Mouse (Mus musculus): ENCODE results near the gene Fbxo27. TPM values are rescaled to one million over a fixed set of nuclear protein-coding genes. Genes with fewer than 3 reads are reported as not detected.

The Fbxo27 gene
- total RNA-seq, 2 experiments from 2014 or later: 16.2 to 19.8 TPM

GRCm38 (mm10) chr7:28741709-28742438 lies 49.2 kb downstream of the Fbxo27 start, which contains the start of the genes Mrps12 and Sars2:
Gene Mrps12 (minus strand): TSS chr7:28741820.
Gene Sars2 (plus strand): TSS chr7:28741992.
- DNase-seq (ENCODE audit: low spot score in 2 of 2): peak; percentile 96 to 97

Other genes with a start within 250 kb of the Fbxo27 start
- 10 to 100 TPM; 91.8 to 96.1 TPM for gene Lrfn1, start 240.9 kb upstream of the Fbxo27 start, total RNA-seq (2021)
- gene Ifnl2, start 182.4 kb upstream of the Fbxo27 start, total RNA-seq (2021): not detected
- not detected for gene Ifnl3, start 170.0 kb upstream of the Fbxo27 start, total RNA-seq (2021)
- gene Sycn, start 152.0 kb upstream of the Fbxo27 start, total RNA-seq (2021): not detected
- under 1 TPM; 0.42 to 0.46 TPM for gene Nccrp1, start 145.6 kb upstream of the Fbxo27 start, total RNA-seq (2021)
- gene Samd4b, start 94.7 kb upstream of the Fbxo27 start, total RNA-seq (2021): 10 to 100 TPM; 58.4 to 61.9 TPM
- 10 to 100 TPM; 11.7 to 13.0 TPM for gene Pak4, start 94.7 kb upstream of the Fbxo27 start, total RNA-seq (2021)
- 1 to 10 TPM; 1.5 to 2.1 TPM for gene Acp7, start 61.5 kb upstream of the Fbxo27 start, total RNA-seq (2021)
- 1 to 10 TPM; 2.0 to 2.2 TPM for gene Fbxo17, start 24.0 kb downstream of the Fbxo27 start, total RNA-seq (2021)
- gene Mrps12, start 49.0 kb downstream of the Fbxo27 start, total RNA-seq (2021): 10 to 100 TPM; 45.7 to 52.1 TPM
- gene Sars2, start 49.1 kb downstream of the Fbxo27 start, total RNA-seq (2021): 10 to 100 TPM; 14.1 to 17.2 TPM
- under 1 TPM; 0.46 to 0.54 TPM for gene Ccer2, start 63.3 kb downstream of the Fbxo27 start, total RNA-seq (2021)
- 100 to 1,000 TPM; 150 to 167 TPM for gene Sirt2, start 73.9 kb downstream of the Fbxo27 start, total RNA-seq (2021)
- 10 to 100 TPM; 32.2 to 35.8 TPM for gene Nfkbib, start 74.7 kb downstream of the Fbxo27 start, total RNA-seq (2021)
- gene Rinl, start 96.1 kb downstream of the Fbxo27 start, total RNA-seq (2021): 1 to 10 TPM; 1.5 to 2.0 TPM
- gene Hnrnpl, start 115.7 kb downstream of the Fbxo27 start, total RNA-seq (2021): 100 to 1,000 TPM; 441 to 521 TPM
- gene Ech1, start 132.4 kb downstream of the Fbxo27 start, total RNA-seq (2021): 10 to 100 TPM; 49.1 to 50.8 TPM
- 1 to 10 TPM; 2.1 to 2.7 TPM for gene Lgals4, start 141.0 kb downstream of the Fbxo27 start, total RNA-seq (2021)
- gene Lgals7, start 171.0 kb downstream of the Fbxo27 start, total RNA-seq (2021): under 1 TPM in 1 of 2 experiments, not detected in 1; 0.62 TPM
- gene Capn12, start 188.6 kb downstream of the Fbxo27 start, total RNA-seq (2021): under 1 TPM; 0.54 to 0.82 TPM

Measured in layer of hippocampus, postnatal 10 days (tissue).